In the genomic region with DNA sequence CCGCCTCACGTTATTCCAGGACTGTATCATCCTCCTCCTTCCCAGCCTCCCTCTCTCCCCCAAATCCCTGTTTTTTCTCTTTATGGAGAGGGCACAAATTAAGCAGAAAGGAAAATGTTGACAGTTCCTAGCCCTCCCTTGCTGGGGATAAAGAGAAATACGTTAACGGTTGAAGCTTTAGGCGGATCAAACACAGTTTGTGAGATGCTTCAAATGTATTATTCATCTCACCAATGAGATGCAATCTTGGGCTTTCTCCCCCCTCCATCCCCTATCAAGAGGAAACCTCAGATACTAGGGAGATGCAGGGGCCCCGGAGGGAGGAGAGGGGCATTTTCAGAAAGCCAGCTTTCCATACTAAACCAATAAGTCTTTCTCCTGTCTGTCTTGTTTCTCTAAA, we compare ENCODE assay signal across 22 mouse cellular contexts. TPM values are rescaled to one million over a fixed set of nuclear protein-coding genes. Genes with fewer than 3 reads are reported as not detected.
A peak's percentile ranks its signal among the peaks of the same experiment; 100 is the strongest.
DNase-seq lines count a peak whose midpoint lies in the region; ATAC-seq and TF ChIP-seq lines count a peak whose summit lies in the region.
"Had no signal": no experiment of that assay in that cellular context is flagged by ENCODE, and none has a peak within 500 bp of the region (broad histone marks: within the 10 kb centered on the region; RNA-seq: fewer than 3 reads in every experiment).

No protein-coding gene starts in this region.

- no peaks in the 10 kb centered on the region for H3K36me3 ChIP-seq in midbrain, embryonic 10.5 days
- H3K36me3 ChIP-seq in midbrain, embryonic 11.5 days (ENCODE audit: control insufficient read depth, insufficient read depth, low read length) = no peaks in the 10 kb centered on the region
- H3K36me3 ChIP-seq in forebrain, embryonic 14.5 days (ENCODE audit: control insufficient read depth, insufficient read depth, low read length) = no peaks in the 10 kb centered on the region
- H3K36me3 ChIP-seq in midbrain, embryonic 13.5 days = no peaks in the 10 kb centered on the region
- H3K36me3 ChIP-seq in myocyte (ENCODE audit: control insufficient read depth, insufficient read depth) = no peaks in the 10 kb centered on the region
- H3K36me3 ChIP-seq: hindbrain, embryonic 12.5 days; liver, embryonic 12.5 days had no signal

- no peak for TF ChIP-seq POLR2A in myocyte (IDR thresholded peaks at IDR 0.05; ENCODE audit: insufficient read length, low read depth)

- H3K9me3 ChIP-seq in midbrain, embryonic 10.5 days (replicated peaks) = no peaks in the 10 kb centered on the region
- H3K9me3 ChIP-seq in midbrain, embryonic 11.5 days (ENCODE audit: control insufficient read depth, low read length) = no peaks in the 10 kb centered on the region
- H3K9me3 ChIP-seq in forebrain, embryonic 14.5 days (replicated peaks; ENCODE audit: control insufficient read depth, low read length) = no peaks in the 10 kb centered on the region
- no peaks in the 10 kb centered on the region for H3K9me3 ChIP-seq in midbrain, embryonic 13.5 days
- H3K9me3 ChIP-seq: liver, embryonic 12.5 days had no signal

- no peak overlapping the region for H3ac ChIP-seq in myocyte (ENCODE audit: control insufficient read depth, insufficient read length)

- H3K4me2 ChIP-seq in midbrain, embryonic 11.5 days = no peak overlapping the region
- H3K4me2 ChIP-seq in forebrain, embryonic 14.5 days (ENCODE audit: low read length) = no peak overlapping the region
- 0 out of 2 replicates have a peak overlapping the region, but pooled peaks have one; percentile 15 for H3K4me2 ChIP-seq in midbrain, embryonic 13.5 days (replicated peaks)
- H3K4me2 ChIP-seq in myocyte (ENCODE audit: low read depth) = no peak overlapping the region
- H3K4me2 ChIP-seq: hindbrain, embryonic 12.5 days; liver, embryonic 12.5 days had no signal

- no peak for ATAC-seq in midbrain, embryonic 11.5 days (ENCODE audit: low FRiP score)
- no peak for ATAC-seq in forebrain, embryonic 14.5 days
- no peak for ATAC-seq in midbrain, embryonic 13.5 days
- ATAC-seq: CD4-positive, CD25-positive, alpha-beta regulatory T cell, adult 4 months; intestine, postnatal 0 days; liver, embryonic 12.5 days; liver, postnatal 0 days had no signal

- H3K4me3 ChIP-seq in midbrain, embryonic 10.5 days = no peak overlapping the region
- H3K4me3 ChIP-seq in midbrain, embryonic 11.5 days (ENCODE audit: low read depth, low read length) = no peak overlapping the region
- H3K4me3 ChIP-seq in forebrain, embryonic 14.5 days (ENCODE audit: low read depth, low read length) = no peak overlapping the region
- H3K4me3 ChIP-seq in midbrain, embryonic 13.5 days (replicated peaks) = no peak overlapping the region
- no peak overlapping the region for H3K4me3 ChIP-seq in myocyte
- H3K4me3 ChIP-seq: hindbrain, embryonic 12.5 days; liver, embryonic 12.5 days had no signal

- H3K27ac ChIP-seq in midbrain, embryonic 10.5 days (replicated peaks) = 0 out of 2 replicates have a peak overlapping the region, but pooled peaks have one; percentile 13
- no peak overlapping the region for H3K27ac ChIP-seq in midbrain, embryonic 11.5 days (ENCODE audit: low read depth, low read length)
- H3K27ac ChIP-seq in forebrain, embryonic 14.5 days (ENCODE audit: low read depth, low read length) = peak overlapping the region; percentile 52; the same call in 1 of the 2 replicates
- H3K27ac ChIP-seq in midbrain, embryonic 13.5 days = peak overlapping the region; percentile 76
- H3K27ac ChIP-seq: hindbrain, embryonic 12.5 days; liver, embryonic 12.5 days had no signal

- no peaks in the 10 kb centered on the region for H3K79me2 ChIP-seq in myocyte (ENCODE audit: control insufficient read depth, insufficient read depth)

- peaks cover 53% of the 10 kb centered on the region for H3K4me1 ChIP-seq in midbrain, embryonic 10.5 days
- peaks cover 19% of the 10 kb centered on the region for H3K4me1 ChIP-seq in midbrain, embryonic 11.5 days (ENCODE audit: control insufficient read depth, insufficient read depth, low read length)
- peaks cover 30% of the 10 kb centered on the region for H3K4me1 ChIP-seq in forebrain, embryonic 14.5 days (ENCODE audit: control insufficient read depth, insufficient read depth, low read length)
- peaks cover 66% of the 10 kb centered on the region for H3K4me1 ChIP-seq in midbrain, embryonic 13.5 days (replicated peaks)
- H3K4me1 ChIP-seq: liver, embryonic 12.5 days had no signal

- no peak overlapping the region for H3K9ac ChIP-seq in midbrain, embryonic 11.5 days (ENCODE audit: low read length)
- peak overlapping the region; percentile 13; the same call in 1 of the 2 replicates for H3K9ac ChIP-seq in forebrain, embryonic 14.5 days (ENCODE audit: low read length)
- H3K9ac ChIP-seq in midbrain, embryonic 13.5 days (replicated peaks) = no peak overlapping the region
- H3K9ac ChIP-seq: hindbrain, embryonic 12.5 days; liver, embryonic 12.5 days; liver, postnatal 0 days had no signal

- WGBS in midbrain, embryonic 10.5 days = 39% methylated on average over 6 of the region's 6 CpGs
- WGBS in midbrain, embryonic 11.5 days = 34% methylated on average over 6 of the region's 6 CpGs
- WGBS in forebrain, embryonic 14.5 days = 34% methylated on average over 6 of the region's 6 CpGs
- WGBS in midbrain, embryonic 13.5 days = 27% methylated on average over 6 of the region's 6 CpGs

- H3K27me3 ChIP-seq in midbrain, embryonic 10.5 days (ENCODE audit: low read depth, poor library complexity, severe bottlenecking) = peaks cover 70% of the 10 kb centered on the region
- H3K27me3 ChIP-seq in midbrain, embryonic 11.5 days (ENCODE audit: control insufficient read depth, insufficient read depth, low read length) = peaks cover 9% of the 10 kb centered on the region; the same call in 1 of the 2 replicates
- no peaks in the 10 kb centered on the region for H3K27me3 ChIP-seq in forebrain, embryonic 14.5 days (replicated peaks; ENCODE audit: control insufficient read depth, insufficient read depth, low read length)
- peaks cover 21% of the 10 kb centered on the region for H3K27me3 ChIP-seq in midbrain, embryonic 13.5 days
- H3K27me3 ChIP-seq in myocyte (ENCODE audit: control insufficient read depth, insufficient read depth, insufficient read length) = peaks cover 77% of the 10 kb centered on the region

- DNase-seq in midbrain, embryonic 10.5 days (ENCODE audit: low spot score) = no peak
- no peak for DNase-seq in midbrain, embryonic 11.5 days (ENCODE audit: low spot score, missing footprints)
- DNase-seq in forebrain, embryonic 14.5 days (ENCODE audit: low spot score) = no peak
- no peak for DNase-seq in kidney, postnatal 10 days
- no peak for DNase-seq in kidney, postnatal 14 days
- DNase-seq in testis, postnatal 14 days (ENCODE audit: low spot score) = no peak
- DNase-seq: adrenal gland, postnatal 14 days; cerebellum, adult 18-20 months; cerebellum, postnatal 14 days; gastrocnemius, postnatal 10 days; heart, postnatal 14 days; kidney, adult 9 months; kidney, postnatal 36 days; left cerebral cortex, postnatal 4 days; liver, postnatal 0 days; lung, postnatal 36 days had no signal

TF ChIP-seq in myocyte, 11 proteins besides CTCF, POLR2A, EP300 and RAD21:
- TF ChIP-seq REST (IDR thresholded peaks at IDR 0.05; ENCODE audit: insufficient read depth, insufficient read length) = peak; percentile 34
- TF ChIP-seq POLR2AphosphoS2 (IDR thresholded peaks at IDR 0.05; ENCODE audit: insufficient read length, low read depth) = no peak

RNA-seq across cellular contexts. Expression of gene Pipox, which starts 15.9 kb away (rescaled TPM):
- 9.0 and 16.5 TPM in 2 replicates for polyA plus RNA-seq in midbrain, embryonic 10.5 days (2016; fragmentation: Nextera tagmentation; extraction: Ambion mirVana)
- polyA plus RNA-seq in midbrain, embryonic 11.5 days (2014; fragmentation: Nextera tagmentation; extraction: Ambion mirVana) = 12.1 and 12.6 TPM in 2 replicates
- polyA plus RNA-seq in forebrain, embryonic 14.5 days (2014; fragmentation: Nextera tagmentation; extraction: Ambion mirVana) = 10.1 and 11.4 TPM in 2 replicates
- polyA plus RNA-seq in midbrain, embryonic 13.5 days (2015; fragmentation: Nextera tagmentation; extraction: Ambion mirVana) = 8.6 and 11.0 TPM in 2 replicates
- polyA plus RNA-seq in myocyte (2012; fragmentation: generic; extraction: Trizol) = not detected

RNA-seq across cellular contexts. Expression of gene Sez6, which starts 20.8 kb away (rescaled TPM):
- 3.5 and 7.1 TPM in 2 replicates for polyA plus RNA-seq in midbrain, embryonic 10.5 days (2016; fragmentation: Nextera tagmentation; extraction: Ambion mirVana)
- polyA plus RNA-seq in midbrain, embryonic 11.5 days (2014; fragmentation: Nextera tagmentation; extraction: Ambion mirVana) = 7.2 and 8.6 TPM in 2 replicates
- polyA plus RNA-seq in forebrain, embryonic 14.5 days (2014; fragmentation: Nextera tagmentation; extraction: Ambion mirVana) = 140 and 175 TPM in 2 replicates
- 118 TPM in 2 replicates for polyA plus RNA-seq in midbrain, embryonic 13.5 days (2015; fragmentation: Nextera tagmentation; extraction: Ambion mirVana)
- not detected for polyA plus RNA-seq in myocyte (2012; fragmentation: generic; extraction: Trizol)
- polyA plus RNA-seq: CD4-positive, CD25-positive, alpha-beta regulatory T cell, adult 4 months; liver, postnatal 0 days had no signal

Comparison
In these comparisons a context has a peak if more than half of its experiments do, and no peak if none do; other contexts are left out.
1. RNA of gene Sez6, which starts 20.8 kb away (polyA plus RNA-seq): 140 to 175 TPM in forebrain, embryonic 14.5 days and 118 TPM in midbrain, embryonic 13.5 days; 7.2 to 8.6 TPM in midbrain, embryonic 11.5 days, 3.5 to 7.1 TPM in midbrain, embryonic 10.5 days and not detected in myocyte (single experiment); every median in the first group is over 10 times any median in the second.